Mouse (Mus musculus) limb, embryonic 13.5 days (tissue): ENCODE measurements around the gene AI597479. TPM values are rescaled to one million over a fixed set of nuclear protein-coding genes. Genes with fewer than 3 reads are reported as not detected.

Experiments
- ATAC-seq: fragments of 200-750 bp; cut with Nextera tagmentation; 2 replicates; pipeline ENCODE4 v1.8.0; 2017; ENCODE audit warnings: low read depth, moderate number of reproducible peaks, moderate TSS enrichment; ENCODE audit not compliant: low FRiP score
- H3K27ac ChIP-seq: fragments of 300-500 bp; sonication (generic); 2 replicates; pipeline ENCODE4 v1.5.1; 2015; ENCODE audit warnings: inconsistent platforms, mild to moderate bottlenecking, moderate library complexity
- H3K27me3 ChIP-seq: fragments of 300-500 bp; sonication (generic); 2 replicates; pipeline ENCODE4 v1.6.1; 2015; ENCODE audit warnings: mild to moderate bottlenecking, inconsistent platforms
- H3K36me3 ChIP-seq: fragments of 300-500 bp; sonication (generic); 2 replicates; pipeline ENCODE4 v1.6.1; 2015; ENCODE audit warnings: inconsistent platforms, mild to moderate bottlenecking, moderate library complexity
- H3K4me1 ChIP-seq: fragments of 300-500 bp; sonication (generic); 2 replicates; pipeline ENCODE4 v1.6.1; 2015; ENCODE audit warnings: inconsistent platforms
- H3K4me2 ChIP-seq: fragments of 300-500 bp; sonication (generic); replicated peaks from 2 replicates; pipeline ENCODE4 v1.6.1; 2015; ENCODE audit warnings: inconsistent platforms, mild to moderate bottlenecking, moderate library complexity
- H3K4me3 ChIP-seq: fragments of 300-500 bp; sonication (generic); 2 replicates; pipeline ENCODE4 v1.5.1; 2015; ENCODE audit warnings: moderate library complexity, mild to moderate bottlenecking, inconsistent platforms
- H3K9ac ChIP-seq: fragments of 300-500 bp; sonication (generic); 2 replicates; pipeline ENCODE4 v1.6.1; 2015; ENCODE audit warnings: mild to moderate bottlenecking, inconsistent platforms
- H3K9me3 ChIP-seq: fragments of 300-500 bp; sonication (generic); 2 replicates; pipeline ENCODE4 v1.6.1; 2016; ENCODE audit warnings: inconsistent platforms
- WGBS: fragments of 180-500 bp; shearing (Covaris S2); methylation state at CpG from one replicate; pipeline ENCODE4 v1.1.7; 2015; 5-methylcytosine and 5-hydroxymethylcytosine counted together
- polyA plus RNA-seq: library from polyadenylated mRNA; unstranded; fragments of >200 nt; fragmentation: Nextera tagmentation; extraction: Ambion mirVana; gene quantifications from 2 replicates; pipeline ENCODE4 v1.2.1, GENCODE M21; 2015

AI597479 gene
- polyA plus RNA-seq, 1 experiment from 2014 or later = 38.1 TPM

GRCm38 (mm10) chr1:43091306-43092055 is 7.0 kb upstream of the AI597479 start:
- Histone ChIP-seq H3K9ac (peak overlapping the region; percentile 87), H3K4me1 (peaks cover 14% of the 10 kb centered on the region), H3K4me3 (peak overlapping the region; percentile 77), H3K27ac (0 out of 2 replicates have a peak overlapping the region, but pooled peaks have one; percentile 10), H3K9me3 (no peaks in the 10 kb centered on the region), H3K36me3 (0 out of 2 replicates have a peak, but pooled peaks cover 7% of the 10 kb centered on the region), H3K27me3 (no peaks in the 10 kb centered on the region), H3K4me2 (peak overlapping the region; percentile 83)
- WGBS = 45% methylated on average over 13 of the region's 13 CpGs
- ATAC-seq = peak; percentile 8; the same call in 1 of the 2 replicates

GRCm38 (mm10) chr1:43092056-43093015 is 6.2 kb upstream of the AI597479 start:
- under 1% methylated on average over 101 of the region's 102 CpGs for WGBS
- Histone ChIP-seq H3K4me2 (peak overlapping the region; percentile 83), H3K9ac (peak overlapping the region; percentile 87), H3K36me3 (0 out of 2 replicates have a peak, but pooled peaks cover 7% of the 10 kb centered on the region), H3K9me3 (no peaks in the 10 kb centered on the region), H3K4me1 (peaks cover 14% of the 10 kb centered on the region), H3K27me3 (no peaks in the 10 kb centered on the region), H3K4me3 (peak overlapping the region; percentile 77), H3K27ac (peak overlapping the region; percentile 63; the same call in 1 of the 2 replicates)
- peak; percentile 85 for ATAC-seq

GRCm38 (mm10) chr1:43094206-43094605 is 4.3 kb upstream of the AI597479 start:
- Histone ChIP-seq H3K27me3 (no peaks in the 10 kb centered on the region), H3K4me1 (peaks cover 15% of the 10 kb centered on the region), H3K4me3 (no peak overlapping the region), H3K27ac (no peak overlapping the region), H3K4me2 (no peak overlapping the region), H3K36me3 (0 out of 2 replicates have a peak, but pooled peaks cover 7% of the 10 kb centered on the region), H3K9ac (no peak overlapping the region), H3K9me3 (no peaks in the 10 kb centered on the region)
- 83% methylated on average over 2 of the region's 2 CpGs for WGBS
- ATAC-seq = no peak

- 89% methylated on average over 2 of the region's 2 CpGs for WGBS
- no peaks in the 10 kb centered on the region for H3K27me3 ChIP-seq
- ATAC-seq = no peak
- peaks cover 3% of the 10 kb centered on the region; the same call in 1 of the 2 replicates for H3K9me3 ChIP-seq
- no peak overlapping the region for H3K9ac ChIP-seq
- peaks cover 83% of the 10 kb centered on the region for H3K36me3 ChIP-seq
- H3K4me1 ChIP-seq = no peaks in the 10 kb centered on the region
- no peak overlapping the region for H3K27ac ChIP-seq
- H3K4me2 ChIP-seq = no peak overlapping the region
- H3K4me3 ChIP-seq = no peak overlapping the region
Measured at GRCm38 (mm10) chr1:43108729-43109128, 10.2 kb downstream of the AI597479 start.

- Histone ChIP-seq H3K27ac (no peak overlapping the region), H3K4me3 (no peak overlapping the region), H3K27me3 (no peaks in the 10 kb centered on the region), H3K9me3 (no peaks in the 10 kb centered on the region), H3K4me1 (no peaks in the 10 kb centered on the region), H3K9ac (no peak overlapping the region), H3K4me2 (no peak overlapping the region), H3K36me3 (peaks cover 86% of the 10 kb centered on the region)
- WGBS = 54% methylated on average over 4 of the region's 4 CpGs
- ATAC-seq = no peak
Measured at GRCm38 (mm10) chr1:43110556-43110955, 12.0 kb downstream of the AI597479 start.

GRCm38 (mm10) chr1:43112882-43113281 is 14.4 kb downstream of the AI597479 start:
- no peak for ATAC-seq
- H3K4me3 ChIP-seq = no peak overlapping the region
- no peak overlapping the region for H3K9ac ChIP-seq
- H3K36me3 ChIP-seq = peaks cover 86% of the 10 kb centered on the region
- no peak overlapping the region for H3K4me2 ChIP-seq
- WGBS = 94% methylated on average over 2 of the region's 2 CpGs
- H3K27me3 ChIP-seq = no peaks in the 10 kb centered on the region
- no peaks in the 10 kb centered on the region for H3K9me3 ChIP-seq
- H3K27ac ChIP-seq = no peak overlapping the region
- H3K4me1 ChIP-seq = no peaks in the 10 kb centered on the region

- WGBS = 97% methylated on average over 8 of the region's 8 CpGs
- Histone ChIP-seq H3K27me3 (no peaks in the 10 kb centered on the region), H3K4me3 (no peak overlapping the region), H3K9ac (no peak overlapping the region), H3K9me3 (no peaks in the 10 kb centered on the region), H3K4me1 (no peaks in the 10 kb centered on the region), H3K36me3 (peaks cover 69% of the 10 kb centered on the region), H3K27ac (no peak overlapping the region), H3K4me2 (no peak overlapping the region)
- no peak for ATAC-seq
Measured at GRCm38 (mm10) chr1:43117435-43117834, 18.9 kb downstream of the AI597479 start.

- WGBS = 95% methylated on average over 5 of the region's 5 CpGs
Measured at GRCm38 (mm10) chr1:43120950-43121349, 22.4 kb downstream of the AI597479 start.

GRCm38 (mm10) chr1:43122616-43123015 is 24.1 kb downstream of the AI597479 start:
- 91% methylated on average over 2 of the region's 2 CpGs for WGBS
- H3K36me3 ChIP-seq = peaks cover 50% of the 10 kb centered on the region
- H3K27ac ChIP-seq = no peak overlapping the region
- no peaks in the 10 kb centered on the region for H3K27me3 ChIP-seq
- no peak overlapping the region for H3K9ac ChIP-seq
- ATAC-seq = no peak
- no peaks in the 10 kb centered on the region for H3K9me3 ChIP-seq
- no peak overlapping the region for H3K4me2 ChIP-seq
- no peak overlapping the region for H3K4me3 ChIP-seq
- no peaks in the 10 kb centered on the region for H3K4me1 ChIP-seq

More at GRCm38 (mm10) chr1:43120950-43121349, 22.4 kb downstream of the AI597479 start:
- no peak overlapping the region for H3K27ac ChIP-seq
- peaks cover 59% of the 10 kb centered on the region for H3K36me3 ChIP-seq
- H3K4me1 ChIP-seq = no peaks in the 10 kb centered on the region
- H3K9me3 ChIP-seq = no peaks in the 10 kb centered on the region
- H3K9ac ChIP-seq = no peak overlapping the region
- ATAC-seq = no peak
- no peaks in the 10 kb centered on the region for H3K27me3 ChIP-seq
- H3K4me3 ChIP-seq = no peak overlapping the region
- no peak overlapping the region for H3K4me2 ChIP-seq

- no peaks in the 10 kb centered on the region for H3K27me3 ChIP-seq
- no peak overlapping the region for H3K4me2 ChIP-seq
- H3K36me3 ChIP-seq = peaks cover 44% of the 10 kb centered on the region
- no peak overlapping the region for H3K4me3 ChIP-seq
- H3K9me3 ChIP-seq = no peaks in the 10 kb centered on the region
- no peak overlapping the region for H3K27ac ChIP-seq
- 0 out of 2 replicates have a peak, but pooled peaks cover 3% of the 10 kb centered on the region for H3K4me1 ChIP-seq
- no peak overlapping the region for H3K9ac ChIP-seq
- 74% methylated on average over 4 of the region's 4 CpGs for WGBS
- no peak for ATAC-seq
Measured at GRCm38 (mm10) chr1:43124726-43125125, 26.2 kb downstream of the AI597479 start.

GRCm38 (mm10) chr1:43127196-43127595 is 28.7 kb downstream of the AI597479 start:
- Histone ChIP-seq H3K4me2 (no peak overlapping the region), H3K4me3 (no peak overlapping the region), H3K36me3 (peaks cover 32% of the 10 kb centered on the region), H3K9ac (no peak overlapping the region), H3K4me1 (0 out of 2 replicates have a peak, but pooled peaks cover 3% of the 10 kb centered on the region), H3K27me3 (no peaks in the 10 kb centered on the region), H3K27ac (no peak overlapping the region), H3K9me3 (no peaks in the 10 kb centered on the region)
- ATAC-seq = no peak
